Mouse (Mus musculus): Measurements from ENCODE around the gene Atrn.

DNA sequence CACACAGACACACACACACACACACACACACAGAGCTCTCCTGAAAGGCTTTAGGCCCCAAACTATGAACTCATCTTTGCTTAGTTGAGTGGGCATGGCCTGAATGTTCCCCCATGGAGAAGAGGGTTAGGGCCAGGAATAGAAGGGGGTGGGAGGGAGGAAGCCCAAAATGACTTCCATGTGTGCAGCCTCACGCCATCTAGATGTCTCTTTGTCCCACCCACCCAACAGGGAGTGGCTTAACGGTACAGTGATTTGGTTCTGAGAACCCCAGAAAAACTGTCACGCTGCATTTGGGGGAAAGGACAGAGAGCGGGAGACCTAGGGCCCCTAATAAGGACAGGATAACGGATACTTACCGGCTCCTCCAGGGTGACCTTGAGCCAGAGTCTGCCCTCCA lies 154.5 kb downstream of the Atrn start:
- TF ChIP-seq CTCF (IDR thresholded peaks at IDR 0.05; ENCODE audit: control insufficient read depth, insufficient read depth, insufficient replicate concordance, low read depth, low read length) (no peak), POLR2A (IDR thresholded peaks at IDR 0.05; ENCODE audit: control insufficient read depth, low read depth, low read length) (no peak)
